Mouse (Mus musculus) urinary bladder, postnatal 10 days (tissue): ENCODE data around the gene Ovol2.
A peak's percentile ranks its signal among the peaks of the same experiment; 100 is the strongest.

Experiments used
- DNase-seq: peaks from one replicate; pipeline ENCODE4 v3.0.0; 2022; ENCODE audit warnings: low spot score

Ovol2 gene

DNA sequence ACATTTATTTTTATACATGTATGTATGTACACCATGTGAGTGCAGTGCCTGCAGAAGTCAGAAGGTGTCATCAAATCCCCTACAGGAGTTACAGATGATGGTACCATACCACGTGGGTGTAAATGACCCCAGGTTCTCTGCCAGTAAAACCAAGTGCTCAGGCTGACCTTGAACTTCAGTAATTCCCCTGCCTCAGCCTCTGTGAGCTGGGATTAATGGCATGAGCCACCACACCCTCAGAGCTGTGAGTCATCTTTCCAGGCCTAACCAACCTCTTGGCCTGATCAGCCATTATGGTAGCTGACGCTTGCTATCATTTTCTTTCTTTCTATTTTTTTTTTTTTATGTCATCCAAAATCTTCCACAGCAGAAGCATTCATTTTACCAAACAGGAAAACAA, 20.6 kb downstream of the Ovol2 start:
- no peak for DNase-seq

- no peak for DNase-seq
Measured at GRCm38 (mm10) chr2:144310273-144310672, 21.7 kb downstream of the Ovol2 start.

DNA sequence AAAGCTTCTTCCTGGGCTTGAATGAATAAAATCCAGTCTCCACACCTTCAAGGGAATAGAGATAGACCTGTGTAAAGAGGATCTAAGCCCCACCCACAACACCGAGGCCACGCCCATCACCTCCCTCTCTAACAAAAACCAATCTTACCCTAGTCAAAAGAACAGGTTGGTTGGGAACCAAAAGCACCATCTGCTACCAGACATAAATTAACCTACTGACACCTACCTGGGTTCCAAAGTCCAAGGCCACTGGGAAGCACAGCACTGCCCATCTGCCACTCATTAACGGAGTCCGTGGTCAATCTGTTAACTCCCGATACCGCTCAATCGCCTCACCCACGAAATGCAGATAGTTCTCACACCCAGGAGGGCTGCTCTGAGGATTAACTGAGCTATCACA, 23.4 kb downstream of the Ovol2 start:
- no peak for DNase-seq

- DNase-seq: no peak
Measured at GRCm38 (mm10) chr2:144305721-144306294, 26.1 kb downstream of the Ovol2 start.

DNA sequence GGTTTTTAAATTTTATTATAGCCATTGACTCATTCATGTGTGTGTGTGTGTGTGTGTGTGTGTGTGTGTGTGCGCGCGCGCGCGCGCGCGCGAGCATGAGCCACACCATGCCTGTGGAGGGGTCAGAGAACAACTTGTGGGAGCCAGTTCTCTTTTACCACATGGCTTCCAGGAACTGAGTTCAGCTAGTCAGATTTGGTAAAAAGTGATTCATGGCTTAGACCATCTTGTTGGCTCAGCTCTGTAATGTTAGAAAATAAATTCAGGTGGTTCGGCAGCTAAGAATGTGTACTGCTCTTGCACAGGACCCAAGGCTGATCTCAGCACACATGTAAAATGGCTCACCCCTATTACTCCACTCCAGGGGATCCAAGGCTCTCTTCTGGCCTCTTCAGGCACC, 30.8 kb downstream of the Ovol2 start:
- DNase-seq: no peak

DNA sequence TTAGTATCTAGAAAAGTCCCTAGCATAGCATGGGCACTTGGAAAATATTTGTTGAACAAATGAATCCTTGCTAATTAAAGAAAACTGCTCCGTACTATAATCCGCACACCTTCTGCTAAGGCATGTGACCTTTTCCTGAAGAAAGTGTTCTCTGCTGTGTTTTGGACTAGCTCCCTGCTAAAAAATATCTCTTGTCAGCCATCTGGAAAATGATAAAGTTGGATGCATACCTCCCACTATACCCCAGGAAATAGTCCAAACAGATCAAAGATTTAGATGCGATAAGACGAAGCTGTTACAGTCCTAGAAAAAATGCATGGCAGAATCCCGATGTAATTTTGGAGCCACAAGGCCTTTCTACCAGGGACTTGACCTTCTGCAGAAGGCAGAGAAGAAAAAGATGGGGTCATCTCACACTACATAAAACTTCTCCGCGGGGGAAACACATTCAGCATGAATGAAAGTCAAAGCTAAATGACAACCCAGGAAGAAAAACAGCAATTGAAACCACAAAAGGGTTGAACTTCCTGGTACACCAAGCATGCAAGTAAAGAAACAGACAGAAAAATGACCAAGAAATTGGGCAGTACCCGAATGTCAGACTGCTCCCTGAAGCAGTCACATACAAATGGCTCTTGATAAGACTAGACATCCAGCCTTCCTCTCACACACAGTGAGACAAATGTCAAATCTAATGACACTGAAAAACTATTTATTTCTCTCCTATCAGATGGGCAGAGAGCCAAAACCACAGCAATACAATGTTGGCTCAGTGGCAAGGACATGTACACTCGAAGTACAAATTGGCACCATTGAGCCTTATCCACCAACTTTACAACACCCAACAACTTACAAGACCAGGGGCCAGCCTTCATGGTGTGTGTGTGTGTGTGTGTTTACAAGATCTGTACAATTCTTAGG, 31.9 kb downstream of the Ovol2 start:
- DNase-seq: no peak

GRCm38 (mm10) chr2:144295145-144295735, 36.7 kb downstream of the Ovol2 start:
- DNase-seq: no peak

- DNase-seq: no peak
Measured at GRCm38 (mm10) chr2:144291600-144292305, 40.2 kb downstream of the Ovol2 start.

GRCm38 (mm10) chr2:144290321-144290720, 41.6 kb downstream of the Ovol2 start:
- no peak for DNase-seq

DNA sequence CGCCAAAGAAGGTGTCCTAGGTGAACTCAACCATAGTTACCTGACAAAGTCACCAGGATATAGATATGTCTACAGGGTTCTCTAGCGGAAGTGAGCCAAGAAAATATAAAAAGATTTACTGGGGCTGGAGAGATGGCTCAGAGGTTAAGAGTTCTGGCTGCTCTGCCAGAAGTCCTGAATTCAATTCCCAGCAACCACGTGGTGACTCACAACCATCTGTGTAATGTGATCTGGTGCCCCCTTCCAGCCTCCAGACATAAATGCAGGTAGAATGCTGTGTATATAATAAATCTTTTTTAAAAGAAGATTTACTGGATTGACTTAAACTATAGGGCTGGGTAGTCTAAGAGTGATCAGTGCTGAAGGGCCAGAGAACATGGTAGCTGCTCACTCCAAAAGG, 50.5 kb downstream of the Ovol2 start:
- DNase-seq: no peak

GRCm38 (mm10) chr2:144280568-144280967, 51.4 kb downstream of the Ovol2 start:
- no peak for DNase-seq

DNA sequence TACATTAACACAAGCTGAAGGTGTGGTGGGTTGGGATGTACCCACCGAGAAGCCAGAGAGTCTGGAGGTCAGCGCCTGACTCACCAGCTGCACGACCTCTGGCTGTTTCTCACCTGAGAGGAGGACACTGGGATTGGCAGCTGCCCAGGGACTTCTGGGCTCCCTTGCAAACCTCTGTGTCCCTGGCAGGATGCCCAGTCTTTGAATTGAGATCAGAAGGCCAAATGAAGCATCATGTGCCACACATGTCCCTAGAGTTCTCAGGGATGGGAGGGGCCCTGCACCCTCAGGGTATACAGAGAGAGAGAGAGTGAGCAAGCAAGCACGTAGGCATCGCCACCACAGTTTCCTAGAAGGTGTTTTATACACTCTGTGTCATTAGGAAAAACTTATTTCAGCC, 52.2 kb downstream of the Ovol2 start:
- no peak for DNase-seq

GRCm38 (mm10) chr2:144276885-144277284, 55.1 kb downstream of the Ovol2 start:
- no peak for DNase-seq

DNA sequence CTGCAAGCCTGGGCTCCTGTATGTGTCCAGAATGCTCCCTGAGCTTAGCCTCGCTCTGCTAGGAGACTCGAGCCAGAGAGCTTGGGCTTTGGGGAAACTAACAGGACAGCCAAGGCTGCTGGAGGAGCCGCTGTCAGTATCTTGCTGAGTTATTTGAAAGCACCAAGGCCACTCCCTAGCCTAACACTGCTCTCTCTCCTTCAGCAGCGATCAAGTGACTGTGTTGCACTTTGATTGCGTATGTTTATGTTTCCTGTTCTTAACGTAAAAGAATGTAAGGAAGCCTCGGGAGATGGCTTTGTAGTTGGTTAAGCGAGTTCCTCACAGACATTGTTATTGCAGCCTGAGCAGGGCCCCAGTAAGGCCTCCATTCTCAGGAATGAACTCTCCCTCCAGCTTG, 57.2 kb downstream of the Ovol2 start:
- DNase-seq: no peak

DNA sequence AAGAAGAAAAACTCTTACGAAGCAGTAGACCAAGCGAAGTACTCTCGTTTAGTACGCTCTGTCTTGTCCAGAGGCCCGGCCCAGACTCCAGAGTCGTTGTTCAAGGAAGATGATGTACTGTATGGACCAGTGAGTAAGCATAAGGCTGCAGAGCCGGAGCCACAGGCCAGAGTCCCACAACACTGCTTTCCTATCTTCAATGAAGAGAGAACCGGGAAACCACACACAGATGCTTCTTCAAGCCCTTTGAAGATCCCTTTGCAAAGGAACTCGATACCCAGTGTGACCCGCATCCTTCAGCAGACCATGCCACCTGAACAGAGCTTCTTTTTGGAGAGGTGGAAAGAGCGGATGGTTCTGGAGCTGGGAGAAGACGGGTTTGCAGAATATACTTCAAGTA, 59.9 kb downstream of the Ovol2 start:
- no peak for DNase-seq

GRCm38 (mm10) chr2:144270507-144271420, 61.2 kb downstream of the Ovol2 start, which contains the start of the genes Mgme1 and Snx5:
TSS of gene Mgme1 (plus strand) at chr2:144270663.
TSS of gene Snx5 (minus strand) at chr2:144270906.
- peak; percentile 75 for DNase-seq

- DNase-seq: no peak
Measured at GRCm38 (mm10) chr2:144269679-144270475, 62.1 kb downstream of the Ovol2 start.

- no peak for DNase-seq
Measured at GRCm38 (mm10) chr2:144269306-144269650, 62.7 kb downstream of the Ovol2 start.

DNA sequence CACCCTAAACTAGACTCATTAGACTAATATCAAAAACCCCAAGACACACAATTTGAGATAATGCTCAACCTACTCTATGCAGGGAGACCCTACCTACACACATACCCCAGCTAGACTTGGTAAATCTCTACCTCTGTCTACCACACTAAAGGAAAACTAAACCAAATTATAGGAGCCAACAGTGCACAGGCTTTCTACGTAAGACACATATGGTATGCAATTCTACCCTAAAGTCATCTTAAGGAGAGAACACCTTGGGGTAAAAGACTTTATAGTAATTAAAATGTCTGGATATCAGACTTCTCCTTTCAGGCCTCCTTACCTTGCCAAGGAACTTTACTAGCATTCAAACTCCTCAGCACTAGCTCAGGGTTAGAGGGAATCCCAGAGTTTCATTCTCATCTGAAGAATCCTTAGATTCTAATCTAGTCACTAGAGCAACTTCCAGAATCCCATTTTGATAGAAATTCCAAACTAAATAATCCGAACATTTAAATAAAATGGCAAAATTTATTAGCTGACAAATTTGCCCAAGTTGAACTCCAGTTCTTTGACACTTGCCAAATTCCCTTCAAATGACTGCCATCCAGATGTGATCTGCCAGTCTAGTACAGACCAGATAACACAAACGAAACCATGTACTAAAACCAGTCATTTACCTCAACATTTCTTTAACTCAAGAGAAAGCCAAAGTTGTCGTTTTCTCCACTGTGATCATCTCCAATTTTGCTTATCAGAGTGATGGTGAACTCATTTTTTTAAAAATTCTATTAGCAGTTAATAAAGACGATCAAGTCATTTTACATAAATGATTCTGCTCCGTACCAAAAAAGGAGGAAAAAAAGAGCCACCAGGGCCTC, 63.3 kb downstream of the Ovol2 start:
- DNase-seq: no peak

GRCm38 (mm10) chr2:144267731-144268015, 64.3 kb downstream of the Ovol2 start:
- DNase-seq: no peak
